Mouse (Mus musculus) small intestine, adult 2 months (tissue): Measurements from ENCODE around the gene Eya2.

Experiments
- CTCF ChIP-seq: fragments of 200-500 bp; IDR thresholded peaks from 2 replicates; pipeline ENCODE4 v1.5.1; 2012; ENCODE audit warnings: low read depth, mild to moderate bottlenecking, control low read depth, inconsistent platforms, low read length, moderate library complexity, mixed read lengths; ENCODE audit not compliant: insufficient replicate concordance, insufficient read length; ENCODE audit errors: extremely low read depth
- POLR2A ChIP-seq: fragments of 200-500 bp; IDR thresholded peaks from 2 replicates; pipeline ENCODE4 v1.6.1; 2012; ENCODE audit warnings: low read depth, mild to moderate bottlenecking, control low read depth, inconsistent platforms, low read length, moderate library complexity

- TF ChIP-seq CTCF (no peak), POLR2A (no peak)
These were observed 47.4 kb upstream of the Eya2 start for GRCm38 (mm10) chr2:165547410-165547809.
